Mouse (Mus musculus) 416B (cell line): ENCODE measurements at regions not wholly inside any gene's neighbourhood (a gene's known extent, or its start where the extent isn't known, plus 50 kb on each side); places are given as distances from the start of the nearest gene placed in this dataset.

Experiments
- DNase-seq: peaks from one replicate; pipeline ENCODE4 v3.0.0; 2011; ENCODE audit warnings: low read depth

DNA sequence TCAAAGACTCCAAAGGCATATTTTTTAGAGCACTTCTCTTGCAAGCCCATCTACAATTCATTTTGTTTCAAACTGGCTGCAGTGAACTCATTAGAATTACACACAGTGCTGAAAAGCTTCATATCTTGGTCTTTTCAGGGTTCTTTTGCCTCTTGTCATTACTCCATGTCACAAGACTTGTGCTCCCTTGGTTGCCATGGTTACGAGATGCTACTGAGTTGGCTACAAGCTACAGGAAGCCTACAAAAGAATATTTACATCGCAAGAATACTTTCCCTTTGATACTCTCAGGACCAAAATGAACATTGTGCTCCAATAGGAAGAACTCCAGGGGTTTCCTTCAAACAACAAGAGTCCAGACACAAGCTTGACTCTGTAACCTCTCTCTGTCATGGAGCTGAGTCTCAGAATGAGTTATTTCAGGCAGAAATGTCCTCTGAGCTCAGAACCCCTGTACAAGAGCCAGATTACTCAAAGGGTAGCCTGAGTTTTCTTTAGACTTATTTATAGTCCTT, 545.2 kb upstream of the Adamts9 start:
- DNase-seq = no peak

DNA sequence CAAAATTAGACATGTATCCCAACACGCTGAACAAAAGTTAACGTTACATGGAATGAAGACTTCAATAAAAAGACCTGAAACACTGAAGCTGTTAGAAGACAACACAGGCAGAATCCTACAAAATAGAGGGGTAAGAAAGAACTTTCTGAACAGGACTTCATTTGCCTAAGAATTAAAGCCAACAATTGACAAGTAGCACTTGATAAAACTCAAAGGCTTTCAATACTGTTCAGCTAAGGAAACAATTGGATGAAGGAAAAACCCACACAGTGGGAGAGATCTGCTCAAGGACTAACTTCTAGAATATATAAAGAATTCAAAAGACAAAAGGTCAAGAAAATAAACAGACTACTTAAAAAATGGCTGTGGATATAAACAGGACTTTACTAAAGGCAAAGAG, 535.2 kb upstream of the Adamts9 start:
- no peak for DNase-seq

DNA sequence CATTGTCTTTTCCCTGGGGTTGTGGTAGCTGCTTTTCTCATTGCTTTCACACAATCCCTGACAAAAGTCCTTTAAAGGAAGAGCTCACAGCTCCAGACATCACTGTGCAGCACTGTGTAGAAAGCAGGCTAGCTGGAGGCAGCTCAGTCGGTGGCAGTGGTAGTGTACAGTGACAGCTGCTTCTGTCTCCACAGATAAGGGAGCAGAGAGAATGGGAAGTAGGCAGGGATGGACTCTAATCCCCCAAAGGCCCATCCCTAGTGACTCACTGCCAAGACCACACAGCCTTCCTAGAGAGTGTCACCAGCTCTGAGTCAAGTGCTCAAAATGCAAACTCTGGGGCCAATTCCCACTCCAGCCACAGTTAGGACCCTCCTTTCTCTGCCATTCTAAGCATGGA, 531.7 kb upstream of the Adamts9 start:
- DNase-seq = no peak

DNA sequence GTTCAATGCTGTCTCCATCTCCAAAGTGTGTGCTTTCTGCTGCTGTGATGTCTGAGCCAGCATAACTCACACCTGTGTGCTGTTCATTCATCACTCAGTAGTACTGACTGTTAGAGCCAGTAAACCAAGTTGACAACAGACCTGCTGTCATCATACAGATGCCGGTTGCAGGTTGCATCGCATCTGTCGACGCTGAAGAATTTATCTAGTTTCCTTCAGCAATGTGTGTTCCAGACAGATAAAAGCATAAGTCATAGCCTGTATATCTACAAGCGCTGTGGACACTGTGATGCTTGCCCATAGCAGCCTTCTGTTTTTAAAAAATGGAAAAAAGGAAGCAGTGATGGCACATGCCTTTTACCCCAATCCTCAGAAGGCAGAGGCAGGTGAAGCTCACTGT, 524.6 kb upstream of the Adamts9 start:
- no peak for DNase-seq

DNA sequence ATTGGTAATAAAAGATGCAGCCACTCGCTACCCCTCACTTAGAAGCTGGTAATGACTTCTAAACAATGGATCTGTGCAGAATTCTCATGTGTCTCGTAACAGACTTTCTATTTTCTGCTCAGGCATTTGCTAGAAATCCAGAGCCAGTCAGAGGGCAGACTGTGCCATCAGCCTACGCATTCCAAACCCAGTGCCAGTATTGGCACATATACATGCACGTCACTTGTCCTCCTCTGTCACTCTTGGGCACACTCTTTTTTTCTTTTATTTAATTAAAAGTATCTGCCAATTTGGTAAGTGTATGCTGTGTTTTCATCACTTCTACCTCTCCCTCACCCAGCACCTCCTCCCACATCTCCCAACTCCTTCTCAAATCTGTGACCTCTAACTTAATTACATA, 519.6 kb upstream of the Adamts9 start:
- DNase-seq = no peak

DNA sequence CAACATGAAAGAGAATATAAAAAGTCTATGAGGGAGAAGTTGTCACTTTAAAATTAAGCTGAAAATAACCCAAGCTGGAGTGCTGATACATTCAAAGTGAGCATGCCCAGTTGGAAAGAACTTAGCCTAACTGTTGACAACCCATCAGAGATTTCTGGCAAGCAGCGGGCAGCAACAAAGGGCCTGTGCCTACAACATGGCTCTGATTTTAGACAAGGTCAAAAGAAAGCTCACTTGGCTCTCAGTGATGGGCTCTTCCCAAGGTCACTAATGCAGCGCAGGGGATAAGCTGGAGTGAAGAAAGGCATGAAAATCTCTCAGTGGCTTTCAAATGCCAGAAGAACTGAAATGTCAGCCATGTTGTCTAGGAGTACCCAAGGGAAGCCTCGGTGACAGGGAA, 518.1 kb upstream of the Adamts9 start:
- no peak for DNase-seq

DNA sequence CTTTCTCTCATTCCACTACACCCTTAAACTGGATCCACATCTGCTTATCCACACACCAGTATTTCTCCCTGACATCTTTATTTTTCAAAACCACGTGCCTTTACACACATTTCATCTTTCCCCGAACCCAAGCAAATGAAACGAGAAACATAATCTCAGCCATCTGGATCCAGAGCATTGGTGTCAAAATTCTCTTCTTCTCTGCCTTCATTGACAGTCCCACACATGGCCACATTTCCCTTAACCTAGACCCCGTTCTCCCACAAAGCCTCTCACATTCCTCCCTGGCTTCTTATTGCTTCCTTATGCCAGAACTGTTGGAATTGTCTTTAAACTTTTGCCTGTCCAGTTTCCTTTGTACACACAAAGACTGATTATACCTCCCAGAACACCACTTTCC, 514.3 kb upstream of the Adamts9 start:
- no peak for DNase-seq

DNA sequence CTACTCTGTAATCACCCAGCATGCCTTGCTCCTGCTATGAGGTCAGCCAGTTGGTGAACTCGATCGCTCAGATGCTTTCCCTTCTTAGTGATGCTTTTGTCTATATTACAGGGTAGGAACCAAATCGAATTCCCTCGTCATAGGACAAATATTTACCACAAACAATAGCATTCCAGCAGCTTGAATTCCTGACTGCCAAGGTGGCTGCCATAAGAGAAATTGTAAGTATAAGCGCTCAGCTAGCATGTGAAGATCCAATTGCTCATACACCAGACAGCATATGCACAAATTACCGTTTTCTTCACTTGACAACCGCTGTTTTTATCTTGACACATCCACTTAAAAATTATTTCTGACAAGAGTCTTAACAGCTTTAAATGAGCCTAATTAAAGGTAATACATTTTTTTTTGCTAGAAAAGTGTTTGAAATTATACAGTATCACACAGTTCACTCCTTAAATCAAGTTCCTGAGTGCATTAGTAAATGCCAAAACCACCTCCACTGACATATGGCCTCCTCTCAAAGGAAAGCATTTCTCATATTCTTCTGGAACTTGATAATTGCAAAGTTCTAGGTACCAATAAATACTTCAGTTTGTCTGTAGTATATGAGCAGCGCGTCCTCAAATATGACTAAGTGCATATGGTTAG, 513.2 kb upstream of the Adamts9 start:
- DNase-seq = no peak

DNA sequence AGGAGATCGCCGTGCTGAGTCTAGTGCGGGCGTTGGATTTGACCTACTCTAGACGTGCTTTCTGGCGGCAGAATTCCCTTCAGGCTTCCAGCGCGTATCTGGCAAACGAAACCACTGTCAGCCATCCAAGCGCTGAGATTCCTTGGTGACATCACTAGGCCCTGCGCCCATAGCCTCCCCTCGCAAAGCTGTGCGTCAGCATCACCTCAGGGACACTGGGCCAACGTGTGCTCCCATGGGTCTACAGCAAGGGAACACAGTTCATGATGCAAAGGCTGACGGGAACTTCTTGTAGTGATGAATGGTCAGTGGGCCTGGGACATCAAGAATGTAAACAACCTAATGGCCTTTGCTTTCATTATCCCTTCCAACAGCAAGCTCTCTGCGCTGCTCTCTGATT, 502.3 kb upstream of the Adamts9 start:
- DNase-seq = no peak

DNA sequence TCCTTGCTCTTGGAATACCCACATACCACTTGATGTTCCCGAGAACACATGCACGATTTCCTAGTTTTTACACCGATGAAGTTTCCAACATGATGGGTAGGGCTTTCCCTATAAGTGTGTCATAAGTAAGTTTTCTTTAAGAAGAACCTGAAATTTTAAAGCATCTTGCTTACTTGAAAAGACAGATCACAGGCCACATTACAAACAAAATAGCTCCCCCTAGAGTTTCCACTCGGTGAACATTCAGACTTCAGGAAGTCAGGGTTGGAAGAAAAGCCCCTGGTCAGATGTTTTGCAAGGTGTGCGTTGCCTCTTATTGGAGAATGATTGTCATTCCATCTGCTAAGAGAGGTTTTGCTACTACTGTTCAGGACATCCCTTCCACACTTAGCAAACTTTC, 501.8 kb upstream of the Adamts9 start:
- DNase-seq = peak; percentile 66

DNA sequence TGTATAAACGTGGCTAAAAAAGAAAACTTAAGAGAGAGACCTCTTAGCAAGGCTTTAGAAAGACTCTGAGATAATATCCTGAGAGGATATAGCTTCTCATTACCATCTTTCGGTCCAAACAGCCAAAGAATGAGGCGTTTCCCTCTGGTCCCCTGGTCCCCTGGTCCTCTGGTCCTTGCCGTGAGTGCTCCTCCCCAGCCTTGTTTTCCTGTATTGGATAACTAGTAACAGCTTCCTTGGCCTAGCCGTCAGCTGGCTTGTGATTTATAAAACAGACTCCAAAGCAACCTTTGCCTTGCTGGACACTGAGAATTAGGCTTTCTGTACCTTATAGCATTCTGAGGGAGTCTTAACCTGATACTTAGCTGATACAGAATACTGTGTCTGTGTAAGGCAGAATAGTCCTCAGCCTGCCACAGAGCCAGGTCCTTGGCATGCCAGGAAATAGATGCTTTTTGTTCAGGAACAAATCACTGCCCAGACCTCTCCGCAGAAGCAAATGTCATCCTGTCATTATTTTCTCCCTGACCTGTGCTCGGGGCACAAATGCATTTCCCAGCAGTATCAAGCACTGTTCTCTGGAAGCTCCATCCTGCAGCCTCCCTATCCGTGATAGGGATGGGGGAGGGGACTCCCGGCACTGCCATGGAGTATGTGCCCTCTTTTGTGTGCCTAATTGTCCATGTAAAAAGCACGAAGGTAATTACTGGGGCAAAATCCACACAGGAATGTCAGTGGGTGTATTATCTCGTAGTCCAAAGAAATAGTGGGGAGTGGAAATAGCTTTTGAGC, 500.7 kb upstream of the Adamts9 start:
- no peak for DNase-seq

DNA sequence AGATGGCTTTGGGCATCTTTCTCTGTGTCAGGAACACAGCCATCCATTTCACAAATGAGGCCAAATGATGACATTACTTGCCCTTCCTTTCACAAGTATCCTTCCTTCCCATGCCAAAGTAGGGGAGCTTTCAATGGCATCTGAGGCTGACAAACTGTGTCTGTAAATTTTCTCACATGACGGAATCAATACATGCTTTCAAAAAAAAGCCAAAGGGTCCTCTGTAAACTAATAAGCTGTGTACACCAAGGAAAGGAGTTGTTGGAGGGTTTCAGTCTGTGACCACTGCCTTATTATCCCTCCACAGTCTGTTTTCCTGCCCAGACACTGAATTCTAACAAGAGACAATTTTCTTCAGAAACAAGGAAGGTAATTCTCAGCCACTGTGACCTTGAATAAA, 490.2 kb upstream of the Adamts9 start:
- DNase-seq = no peak

DNA sequence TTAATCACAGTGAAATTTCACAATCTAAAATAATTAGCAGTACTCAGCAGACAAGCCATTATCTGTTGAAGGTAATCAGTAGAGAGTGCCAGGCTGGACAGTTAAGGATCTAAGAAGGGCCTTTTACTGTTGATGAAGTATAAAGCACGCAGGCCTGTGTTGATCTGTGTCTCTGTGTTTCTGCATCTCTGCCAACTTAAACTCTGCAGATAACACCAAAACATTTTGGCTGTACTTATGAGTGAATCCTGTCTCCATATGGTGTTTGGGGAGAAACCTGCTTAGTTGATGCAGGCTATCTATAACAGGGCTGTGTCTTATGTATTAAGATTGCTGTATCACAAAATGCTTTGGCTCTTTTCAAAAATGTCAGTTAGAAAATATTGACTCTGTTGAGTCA, 482.8 kb upstream of the Adamts9 start:
- DNase-seq = peak; percentile 1

DNA sequence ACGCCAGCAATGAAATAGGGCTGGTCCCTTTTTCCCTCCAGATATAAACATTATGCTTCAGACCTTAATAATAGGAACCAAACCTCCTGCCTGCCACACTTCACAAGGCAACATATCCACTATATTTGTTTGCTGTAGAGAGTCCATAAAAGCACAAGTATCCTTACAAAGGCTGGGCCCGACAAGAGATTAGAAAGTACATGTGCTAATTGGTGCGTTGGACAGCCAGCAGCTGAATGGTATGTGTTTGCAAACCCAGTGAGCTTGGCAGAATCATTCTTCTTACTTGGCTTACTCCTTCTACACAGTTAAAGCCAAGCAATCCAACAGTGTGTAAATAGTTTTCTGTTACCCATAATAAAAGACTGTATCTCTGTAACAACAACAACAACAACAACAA, 479.6 kb upstream of the Adamts9 start:
- no peak for DNase-seq

DNA sequence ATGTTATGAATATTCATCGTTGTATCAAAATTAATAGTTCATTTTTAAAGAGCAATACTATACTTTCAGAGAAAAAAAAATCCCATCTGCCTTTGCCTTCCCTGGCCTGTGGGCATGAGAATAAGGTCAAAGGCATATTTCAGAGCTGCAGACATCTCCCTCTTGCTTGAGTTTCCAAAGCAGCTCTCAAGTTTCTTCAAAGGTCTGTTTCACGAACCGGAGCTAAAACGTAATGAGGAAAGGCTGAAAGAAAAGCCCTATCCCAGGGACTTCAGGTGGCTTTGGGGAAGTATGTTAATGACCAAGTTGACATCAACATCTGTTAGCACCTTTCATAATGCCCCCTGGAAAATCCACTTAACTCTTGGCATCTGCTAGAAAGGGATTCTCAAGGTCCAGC, 479.0 kb upstream of the Adamts9 start:
- no peak for DNase-seq

DNA sequence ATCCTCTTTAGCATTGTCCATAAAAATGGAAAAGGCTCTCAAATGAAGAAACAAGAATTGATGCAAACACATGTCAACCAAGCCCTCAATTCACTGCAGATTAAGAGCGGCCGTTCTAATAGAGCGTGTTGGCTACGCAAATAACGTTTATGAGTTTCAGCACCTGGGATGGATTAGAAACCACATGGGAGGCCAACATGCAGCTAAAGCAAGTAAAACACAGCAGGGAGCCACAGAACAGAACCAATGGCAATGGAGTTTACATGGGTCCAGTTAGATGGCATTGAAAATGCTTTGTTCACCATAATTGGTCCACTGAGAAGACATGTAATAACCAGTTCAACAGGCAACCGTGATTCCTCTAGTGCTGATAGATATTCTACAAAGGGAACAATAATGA, 474.3 kb upstream of the Adamts9 start:
- DNase-seq = no peak

DNA sequence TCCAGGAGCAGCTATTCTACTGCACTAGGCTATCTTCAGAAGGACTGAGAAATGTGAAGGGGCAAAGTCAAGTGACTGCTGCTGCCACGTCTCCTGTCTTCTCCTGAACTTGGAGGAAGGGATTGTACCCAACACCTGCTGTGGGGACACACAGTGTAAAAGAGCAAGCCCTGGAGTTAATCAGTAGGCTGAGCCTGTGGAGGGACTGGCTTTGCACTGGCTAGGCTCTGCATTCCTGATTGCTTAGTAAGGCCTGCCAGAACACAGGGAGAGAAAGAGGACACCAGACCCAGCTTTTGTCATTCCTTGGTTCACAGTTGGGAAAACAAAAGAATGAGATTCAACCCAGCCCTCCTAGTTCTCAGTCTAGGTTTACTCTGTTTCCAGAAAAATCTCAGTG, 472.7 kb upstream of the Adamts9 start:
- no peak for DNase-seq

DNA sequence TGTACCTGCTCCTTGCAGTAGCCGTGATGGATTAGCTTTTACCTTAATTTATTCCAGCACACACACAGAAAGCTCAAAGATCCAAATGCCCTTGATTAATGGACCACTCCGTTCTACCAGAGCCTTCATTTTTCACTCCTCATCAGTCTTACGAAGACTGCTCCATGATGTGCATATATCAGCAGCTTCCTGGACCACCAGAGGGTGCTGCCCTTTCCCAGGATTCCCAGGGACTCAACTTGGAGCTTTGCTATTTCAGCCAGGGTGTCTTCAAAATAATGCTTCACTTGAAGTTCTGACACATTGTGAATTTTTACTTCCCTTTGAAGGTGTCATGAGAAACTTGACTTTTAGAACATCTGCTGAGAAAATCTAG, 467.8 kb upstream of the Adamts9 start:
- DNase-seq = no peak

DNA sequence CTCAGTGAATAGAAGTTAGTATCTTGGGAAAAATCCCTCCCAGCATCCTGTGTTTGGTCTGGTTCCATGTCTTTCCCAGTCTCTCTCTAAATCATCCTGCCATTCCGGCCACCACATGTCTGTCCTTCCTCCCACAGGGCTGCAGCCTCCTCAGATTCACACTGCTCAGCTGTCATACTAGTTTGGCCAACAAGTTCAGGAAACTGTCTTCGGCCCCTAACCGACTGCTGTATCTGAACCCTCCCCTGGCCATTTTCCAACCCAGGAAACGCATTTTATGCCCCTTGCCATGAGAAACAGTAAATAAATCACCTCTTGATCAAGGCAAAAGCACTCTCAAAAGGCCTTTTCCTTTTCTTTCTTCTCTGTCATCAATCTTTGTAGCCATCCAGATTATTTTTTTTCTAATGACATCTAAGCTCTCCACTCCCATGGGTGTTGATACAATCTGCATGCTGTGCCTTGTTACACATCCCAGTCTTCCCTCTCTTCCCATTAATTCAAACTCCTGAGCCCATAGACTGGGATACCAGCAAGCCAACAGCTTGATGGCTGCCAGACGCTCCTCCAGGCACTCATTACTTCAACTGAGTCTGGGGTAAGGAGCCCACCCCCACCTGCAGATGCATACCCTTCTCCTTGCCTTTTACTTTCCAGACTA, 467.3 kb upstream of the Adamts9 start:
- DNase-seq = no peak

DNA sequence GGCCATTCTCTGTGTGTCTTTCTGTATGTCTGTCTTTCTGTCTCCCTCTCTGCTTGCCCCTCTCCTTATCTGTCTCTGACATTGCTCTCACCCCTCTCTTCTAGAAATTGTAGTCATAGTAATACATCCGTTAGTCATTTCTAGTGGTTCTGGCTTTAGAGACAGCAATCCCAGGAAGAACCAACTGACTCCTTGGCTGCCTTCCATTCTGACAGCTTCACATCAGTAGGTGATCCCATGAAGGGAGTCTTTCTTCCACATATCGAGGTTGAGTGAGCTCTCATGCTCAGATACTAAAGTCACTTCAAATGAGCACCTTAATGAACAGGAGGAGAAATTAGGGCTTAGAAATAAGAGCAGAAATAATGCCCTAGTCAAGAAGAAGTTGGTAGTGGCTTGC, 455.3 kb upstream of the Adamts9 start:
- no peak for DNase-seq

DNA sequence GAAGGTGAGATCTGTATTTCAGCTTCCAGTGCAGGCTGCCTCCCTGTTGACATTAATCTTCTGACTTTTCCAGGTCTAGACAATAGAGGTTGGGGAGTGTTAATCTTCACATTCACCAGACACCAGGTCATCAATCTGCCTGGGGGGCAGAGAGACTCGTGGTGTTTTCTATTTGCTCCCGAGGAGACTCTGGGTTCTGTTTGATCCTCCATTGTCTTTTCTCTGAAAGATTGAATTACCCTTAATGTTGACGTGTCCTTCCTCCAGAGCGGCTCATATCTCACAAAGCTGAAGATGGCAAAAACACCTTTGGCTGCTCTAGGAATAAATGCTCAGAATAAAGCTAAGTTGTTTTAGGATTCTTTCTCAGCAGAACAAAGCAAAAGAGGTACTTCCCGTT, 453.8 kb upstream of the Adamts9 start:
- DNase-seq = no peak

DNA sequence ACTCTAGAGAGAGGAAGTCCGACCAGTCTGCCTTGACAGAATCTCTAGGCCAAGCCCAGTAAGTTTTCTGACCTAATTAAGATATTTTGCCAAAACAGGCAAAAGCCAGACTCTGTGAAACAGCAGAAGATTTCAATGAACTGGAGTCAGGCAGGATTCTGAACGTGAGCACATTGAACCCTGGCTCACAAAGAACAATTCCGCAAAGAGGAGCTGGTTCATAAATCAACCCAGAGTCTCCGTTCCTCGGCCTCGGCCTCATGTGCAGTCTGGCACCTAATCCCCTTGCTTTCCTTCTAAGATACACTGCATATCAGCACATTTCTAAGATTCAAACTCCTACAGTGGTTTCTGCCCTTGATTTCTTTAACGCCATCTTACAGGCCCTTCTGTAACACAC, 452.7 kb upstream of the Adamts9 start:
- DNase-seq = no peak

DNA sequence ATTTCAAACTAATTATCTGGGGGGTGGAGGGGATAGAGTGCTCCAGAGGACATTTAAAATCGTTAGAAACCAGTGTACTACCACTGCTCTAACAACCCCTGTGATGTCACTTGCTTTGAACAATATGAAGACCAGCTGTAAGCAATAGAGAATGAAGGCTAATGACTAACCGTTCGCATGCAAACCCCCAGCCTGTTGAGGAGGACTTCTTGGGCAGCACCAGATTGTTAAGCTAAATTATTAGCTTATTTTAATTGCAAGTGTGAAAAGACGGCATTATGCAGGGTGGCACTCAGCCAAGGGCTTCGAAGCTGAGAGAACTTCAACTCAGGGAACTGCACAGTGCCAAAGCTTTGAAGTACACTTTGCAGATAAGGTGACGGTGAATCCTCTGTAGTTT, 452.0 kb upstream of the Adamts9 start:
- DNase-seq = no peak
